Mouse (Mus musculus): Measurements from ENCODE around the gene Slc35b2.

- no peak for TF ChIP-seq CTCF (IDR thresholded peaks at IDR 0.05; ENCODE audit: low read depth, low read length)
- no peak for TF ChIP-seq POLR2A (IDR thresholded peaks at IDR 0.05; ENCODE audit: insufficient read depth, low read length)
Measured at GRCm38 (mm10) chr17:45557246-45557824, 6.3 kb upstream of the Slc35b2 start.

Measured in ES-Bruce4 (cell line).